Mouse (Mus musculus) midbrain, embryonic 12.5 days (tissue): ENCODE results near the gene Myrfl. TPM values are rescaled to one million over a fixed set of nuclear protein-coding genes. Genes with fewer than 3 reads are reported as not detected.

ENCODE experiments used
- polyA plus RNA-seq: library from polyadenylated mRNA; unstranded; fragments of >200 nt; fragmentation: Nextera tagmentation; extraction: Ambion mirVana; gene quantifications from 2 replicates; pipeline ENCODE4 v1.2.1, GENCODE M21; 2016

Myrfl gene
- polyA plus RNA-seq, 1 experiment from 2014 or later, result 0.09 TPM

Other genes starting within 250 kb of the Myrfl start
- 41.7 and 45.2 TPM in 2 replicates for gene Rab3ip, start 53.9 kb upstream of the Myrfl start, polyA plus RNA-seq
- gene Gm10271, start 75.7 kb upstream of the Myrfl start, polyA plus RNA-seq, result not detected in 2 replicates
- gene Best3, start 89.4 kb upstream of the Myrfl start, polyA plus RNA-seq, result 0.10 TPM in 2 replicates
- not detected in 2 replicates for gene Lrrc10, start 148.4 kb upstream of the Myrfl start, polyA plus RNA-seq
- 252 and 253 TPM in 2 replicates for gene Cct2, start 166.9 kb upstream of the Myrfl start, polyA plus RNA-seq